Mouse (Mus musculus) lung, embryonic 15.5 days (tissue): ENCODE data around the gene Yes1. TPM values are rescaled to one million over a fixed set of nuclear protein-coding genes. Genes with fewer than 3 reads are reported as not detected.
A peak's percentile ranks its signal among the peaks of the same experiment; 100 is the strongest.
"Not testable (repeated sequence)": the region's sequence is repeated elsewhere in the genome, so short reads cannot be mapped to it uniquely, and the experiment has no call there.

Experiments used
- ATAC-seq: fragments of 200-750 bp; cut with Nextera tagmentation; 2 replicates; pipeline ENCODE4 v1.8.0; 2017; ENCODE audit warnings: moderate number of reproducible peaks, borderline replicate concordance; ENCODE audit not compliant: low FRiP score, low TSS enrichment; ENCODE audit errors: extremely low read depth
- H3K27ac ChIP-seq: fragments of 300-500 bp; sonication (generic); 2 replicates; pipeline ENCODE4 v1.5.1; 2015; ENCODE audit warnings: moderate library complexity, mild to moderate bottlenecking, inconsistent platforms
- H3K27me3 ChIP-seq: fragments of 300-500 bp; sonication (generic); 2 replicates; pipeline ENCODE4 v1.6.1; 2015; ENCODE audit warnings: inconsistent platforms
- H3K36me3 ChIP-seq: fragments of 300-500 bp; sonication (generic); 2 replicates; pipeline ENCODE4 v1.6.1; 2015; ENCODE audit warnings: inconsistent platforms
- H3K4me1 ChIP-seq: fragments of 300-500 bp; sonication (generic); 2 replicates; pipeline ENCODE4 v1.6.1; 2015; ENCODE audit warnings: inconsistent platforms
- H3K4me2 ChIP-seq: fragments of 300-500 bp; sonication (generic); 2 replicates; pipeline ENCODE4 v1.6.1; 2015; ENCODE audit warnings: inconsistent platforms, mild to moderate bottlenecking, moderate library complexity
- H3K4me3 ChIP-seq: fragments of 300-500 bp; sonication (generic); 2 replicates; pipeline ENCODE4 v1.5.1; 2015; ENCODE audit warnings: mild to moderate bottlenecking, inconsistent platforms
- H3K9ac ChIP-seq: fragments of 300-500 bp; sonication (generic); 2 replicates; pipeline ENCODE4 v1.6.1; 2015; ENCODE audit warnings: inconsistent platforms
- H3K9me3 ChIP-seq: fragments of 300-500 bp; sonication (generic); 2 replicates; pipeline ENCODE4 v1.6.1; 2016; ENCODE audit warnings: inconsistent platforms
- WGBS: fragments of 180-500 bp; shearing (Covaris S2); methylation state at CpG from one replicate; pipeline ENCODE4 v1.1.7; 2015; 5-methylcytosine and 5-hydroxymethylcytosine counted together
- polyA plus RNA-seq: library from polyadenylated mRNA; unstranded; fragments of >200 nt; fragmentation: Nextera tagmentation; extraction: Ambion mirVana; gene quantifications from 2 replicates; pipeline ENCODE4 v1.2.1, GENCODE M21; 2015

Yes1 gene
- polyA plus RNA-seq, 1 experiment from 2014 or later: 38.7 TPM

- no peak for ATAC-seq
- no peaks in the 10 kb centered on the region for H3K27me3 ChIP-seq
- no peak overlapping the region for H3K9ac ChIP-seq
- H3K36me3 ChIP-seq: no peaks in the 10 kb centered on the region
- no peaks in the 10 kb centered on the region for H3K9me3 ChIP-seq
- H3K4me2 ChIP-seq: peak overlapping the region; percentile 18; the same call in 1 of the 2 replicates
- 40% methylated on average over 4 of the region's 4 CpGs for WGBS
- H3K27ac ChIP-seq: peak overlapping the region; percentile 60
- H3K4me1 ChIP-seq: peaks cover 9% of the 10 kb centered on the region; the same call in 1 of the 2 replicates
- H3K4me3 ChIP-seq: no peak overlapping the region
Observed at GRCm38 (mm10) chr5:32614691-32615090, 3.7 kb downstream of the Yes1 start.

- whole genome bisulfite sequencing: 80% methylated on average over 7 of the region's 7 CpGs
- ATAC-seq, H3K4me2 ChIP-seq, H3K9me3 ChIP-seq, H3K27ac ChIP-seq, H3K27me3 ChIP-seq, H3K4me1 ChIP-seq, H3K9ac ChIP-seq, H3K4me3 ChIP-seq, H3K36me3 ChIP-seq: not testable (repeated sequence)
Observed at GRCm38 (mm10) chr5:32616489-32616888, 5.5 kb downstream of the Yes1 start.

- H3K9me3 ChIP-seq: no peaks in the 10 kb centered on the region
- 89% methylated on average over 1 of the region's 1 CpGs for WGBS
- no peak overlapping the region for H3K4me2 ChIP-seq
- H3K36me3 ChIP-seq: no peaks in the 10 kb centered on the region
- no peak overlapping the region for H3K4me3 ChIP-seq
- H3K9ac ChIP-seq: no peak overlapping the region
- H3K27me3 ChIP-seq: no peaks in the 10 kb centered on the region
- peaks cover 9% of the 10 kb centered on the region; the same call in 1 of the 2 replicates for H3K4me1 ChIP-seq
- no peak for ATAC-seq
- no peak overlapping the region for H3K27ac ChIP-seq
Observed at GRCm38 (mm10) chr5:32617851-32618250, 6.9 kb downstream of the Yes1 start.

- Histone ChIP-seq H3K9me3 (no peaks in the 10 kb centered on the region), H3K4me1 (no peaks in the 10 kb centered on the region), H3K9ac (no peak overlapping the region), H3K27ac (no peak overlapping the region), H3K36me3 (no peaks in the 10 kb centered on the region), H3K27me3 (no peaks in the 10 kb centered on the region), H3K4me3 (no peak overlapping the region), H3K4me2 (no peak overlapping the region)
- no peak for ATAC-seq
Observed at GRCm38 (mm10) chr5:32623649-32624048, 12.7 kb downstream of the Yes1 start.

GRCm38 (mm10) chr5:32624777-32625176 lies 13.8 kb downstream of the Yes1 start:
- Histone ChIP-seq H3K27ac (no peak overlapping the region), H3K9me3 (no peaks in the 10 kb centered on the region), H3K4me3 (no peak overlapping the region), H3K9ac (no peak overlapping the region), H3K4me1 (no peaks in the 10 kb centered on the region), H3K36me3 (no peaks in the 10 kb centered on the region), H3K4me2 (no peak overlapping the region), H3K27me3 (no peaks in the 10 kb centered on the region)
- WGBS: 90% methylated on average over 2 of the region's 2 CpGs
- ATAC-seq: no peak

- H3K36me3 ChIP-seq: no peaks in the 10 kb centered on the region
- no peaks in the 10 kb centered on the region for H3K9me3 ChIP-seq
- H3K27me3 ChIP-seq: no peaks in the 10 kb centered on the region
- H3K4me3 ChIP-seq: no peak overlapping the region
- no peak overlapping the region for H3K4me2 ChIP-seq
- H3K9ac ChIP-seq: no peak overlapping the region
- ATAC-seq: no peak
- no peaks in the 10 kb centered on the region for H3K4me1 ChIP-seq
- H3K27ac ChIP-seq: no peak overlapping the region
Observed at GRCm38 (mm10) chr5:32633185-32633584, 22.2 kb downstream of the Yes1 start.

- Histone ChIP-seq H3K4me3 (no peak overlapping the region), H3K4me1 (no peaks in the 10 kb centered on the region), H3K9ac (no peak overlapping the region), H3K36me3 (peaks cover 24% of the 10 kb centered on the region), H3K27me3 (no peaks in the 10 kb centered on the region), H3K9me3 (no peaks in the 10 kb centered on the region), H3K4me2 (no peak overlapping the region), H3K27ac (no peak overlapping the region)
- WGBS: 44% methylated on average over 1 of the region's 1 CpGs
- no peak for ATAC-seq
Observed at GRCm38 (mm10) chr5:32657386-32657785, 46.4 kb downstream of the Yes1 start.

- Histone ChIP-seq H3K36me3 (peaks cover 10% of the 10 kb centered on the region; the same call in 1 of the 2 replicates), H3K27me3 (no peaks in the 10 kb centered on the region), H3K9ac (no peak overlapping the region), H3K9me3 (no peaks in the 10 kb centered on the region), H3K4me1 (no peaks in the 10 kb centered on the region), H3K4me3 (no peak overlapping the region), H3K4me2 (no peak overlapping the region), H3K27ac (no peak overlapping the region)
- no peak for ATAC-seq
- 44% methylated on average over 2 of the region's 2 CpGs for WGBS
Observed at GRCm38 (mm10) chr5:32682475-32682874, 71.5 kb downstream of the Yes1 start.

- Histone ChIP-seq H3K4me3 (no peak overlapping the region), H3K9me3 (no peaks in the 10 kb centered on the region), H3K36me3 (no peaks in the 10 kb centered on the region), H3K27me3 (no peaks in the 10 kb centered on the region), H3K9ac (no peak overlapping the region), H3K4me1 (no peaks in the 10 kb centered on the region), H3K4me2 (no peak overlapping the region), H3K27ac (no peak overlapping the region)
- no peak for ATAC-seq
- WGBS: 39% methylated on average over 2 of the region's 2 CpGs
Observed at GRCm38 (mm10) chr5:32693411-32693810, 82.4 kb downstream of the Yes1 start.

GRCm38 (mm10) chr5:32697208-32697867 lies 86.4 kb downstream of the Yes1 start:
- no peaks in the 10 kb centered on the region for H3K27me3 ChIP-seq
- no peaks in the 10 kb centered on the region for H3K36me3 ChIP-seq
- no peaks in the 10 kb centered on the region for H3K4me1 ChIP-seq
- no peaks in the 10 kb centered on the region for H3K9me3 ChIP-seq
- H3K4me3 ChIP-seq: no peak overlapping the region
- H3K9ac ChIP-seq: no peak overlapping the region
- ATAC-seq: no peak
- H3K4me2 ChIP-seq: no peak overlapping the region
- 48% methylated on average over 5 of the region's 5 CpGs for WGBS
- H3K27ac ChIP-seq: no peak overlapping the region

GRCm38 (mm10) chr5:32706226-32706780 lies 95.3 kb downstream of the Yes1 start:
- no peak overlapping the region for H3K9ac ChIP-seq
- no peak overlapping the region for H3K4me3 ChIP-seq
- no peak for ATAC-seq
- H3K4me1 ChIP-seq: no peaks in the 10 kb centered on the region
- no peaks in the 10 kb centered on the region for H3K36me3 ChIP-seq
- 63% methylated on average over 2 of the region's 2 CpGs for WGBS
- no peaks in the 10 kb centered on the region for H3K27me3 ChIP-seq
- H3K27ac ChIP-seq: no peak overlapping the region
- no peak overlapping the region for H3K4me2 ChIP-seq
- no peaks in the 10 kb centered on the region for H3K9me3 ChIP-seq

- 76% methylated on average over 5 of the region's 5 CpGs for WGBS
- H3K4me2 ChIP-seq: no peak overlapping the region
- no peak for ATAC-seq
- no peak overlapping the region for H3K27ac ChIP-seq
- H3K4me1 ChIP-seq: peaks cover 11% of the 10 kb centered on the region; the same call in 1 of the 2 replicates
- no peaks in the 10 kb centered on the region for H3K9me3 ChIP-seq
- H3K4me3 ChIP-seq: no peak overlapping the region
- no peak overlapping the region for H3K9ac ChIP-seq
- H3K27me3 ChIP-seq: no peaks in the 10 kb centered on the region
- H3K36me3 ChIP-seq: no peaks in the 10 kb centered on the region
Observed at GRCm38 (mm10) chr5:32711485-32711884, 100.5 kb downstream of the Yes1 start.
